Mouse (Mus musculus) right cerebral cortex, postnatal 36 days (tissue): ENCODE results near the gene Muc5b.
"Not testable (repeated sequence)": the region's sequence is repeated elsewhere in the genome, so short reads cannot be mapped to it uniquely, and the experiment has no call there.

ENCODE experiments used
- DNase-seq, 2 experiments: peaks; one replicate each; pipeline ENCODE4 v3.0.0; 2022; ENCODE audit warnings: low spot score in 2 of 2, mixed read lengths in 1 of 2

Muc5b gene

DNA sequence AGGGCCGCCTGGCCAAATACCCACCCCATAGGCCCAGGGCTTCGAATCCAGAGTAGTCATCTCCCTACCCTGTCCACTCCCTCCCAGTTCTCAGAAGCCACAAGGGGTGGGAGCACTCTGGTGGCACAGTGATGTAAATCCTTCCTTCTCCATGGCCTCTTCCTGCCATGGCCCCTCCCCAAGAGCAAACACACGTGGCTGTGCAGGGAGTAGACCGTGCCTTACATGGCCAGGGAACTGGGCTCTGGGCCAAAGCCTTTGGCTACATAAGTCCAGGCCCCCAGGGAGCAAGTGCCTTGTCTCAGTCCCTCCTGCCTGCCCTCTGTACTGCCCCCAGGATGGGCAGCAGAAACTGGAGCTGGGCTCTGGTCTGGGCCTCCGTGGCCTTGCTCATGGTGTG is at the start of gene Muc5b:
Muc5b (plus strand) TSS at position 292 of the 400 bp plus-strand sequence.
- DNase-seq, result no peak

DNA sequence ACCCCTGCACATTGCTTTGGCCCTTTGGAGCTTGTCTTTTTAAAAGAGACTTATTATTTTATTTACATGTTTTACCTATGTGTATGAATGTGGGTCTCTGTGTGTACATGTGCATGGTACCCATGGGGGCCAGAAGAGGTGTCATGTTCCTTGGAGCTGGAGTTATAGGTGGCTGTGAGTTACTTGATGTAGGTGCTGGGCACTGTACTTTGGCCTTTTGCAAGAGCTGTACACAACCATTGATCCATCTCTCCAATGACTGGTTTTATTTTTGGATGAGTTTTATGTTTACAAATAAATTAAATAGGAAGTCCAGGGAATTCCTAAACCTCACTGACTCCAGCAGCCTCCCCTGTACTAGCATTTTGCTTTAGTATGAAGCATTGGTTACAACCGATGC is 44.6 kb upstream of the Muc5b start:
- no peak for DNase-seq

DNA sequence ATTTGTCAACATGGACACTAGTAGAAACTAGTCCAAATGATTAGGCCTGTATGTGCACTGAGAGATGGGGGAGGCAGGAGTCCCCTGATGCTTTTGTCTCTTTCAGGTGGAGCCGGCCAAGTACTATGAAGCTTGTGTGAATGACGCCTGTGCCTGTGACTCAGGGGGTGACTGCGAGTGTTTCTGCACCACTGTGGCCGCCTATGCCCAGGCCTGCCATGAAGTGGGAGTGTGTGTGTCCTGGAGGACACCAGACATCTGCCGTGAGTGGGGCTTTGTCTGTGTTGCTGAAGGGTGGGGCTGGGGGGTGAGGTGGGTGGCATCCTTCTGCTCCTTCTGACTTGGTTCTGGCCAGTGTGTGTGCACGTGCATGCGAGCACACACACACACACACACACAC is 35.7 kb upstream of the Muc5b start:
- peak in 1 of 2 experiments; percentile 9 for DNase-seq

DNA sequence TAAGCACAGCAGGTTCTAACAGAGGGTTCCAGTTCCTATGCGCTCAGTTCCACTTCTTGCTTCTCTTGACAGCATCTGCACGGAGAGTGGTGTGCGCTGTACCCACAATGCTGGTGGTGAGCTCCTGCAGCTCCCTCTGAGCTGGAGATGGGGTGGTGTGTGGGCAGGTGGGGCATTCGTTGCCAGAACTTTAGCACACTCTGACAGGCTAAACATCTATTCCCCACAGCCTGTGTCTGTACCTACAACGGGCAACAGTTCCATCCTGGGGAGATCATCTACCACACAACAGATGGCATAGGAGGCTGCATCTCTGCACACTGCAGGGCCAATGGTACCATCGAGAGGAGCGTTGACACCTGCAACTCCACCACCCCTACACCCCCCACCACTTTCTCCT is 33.5 kb upstream of the Muc5b start:
- peak; percentile 75 to 86 for DNase-seq

DNA sequence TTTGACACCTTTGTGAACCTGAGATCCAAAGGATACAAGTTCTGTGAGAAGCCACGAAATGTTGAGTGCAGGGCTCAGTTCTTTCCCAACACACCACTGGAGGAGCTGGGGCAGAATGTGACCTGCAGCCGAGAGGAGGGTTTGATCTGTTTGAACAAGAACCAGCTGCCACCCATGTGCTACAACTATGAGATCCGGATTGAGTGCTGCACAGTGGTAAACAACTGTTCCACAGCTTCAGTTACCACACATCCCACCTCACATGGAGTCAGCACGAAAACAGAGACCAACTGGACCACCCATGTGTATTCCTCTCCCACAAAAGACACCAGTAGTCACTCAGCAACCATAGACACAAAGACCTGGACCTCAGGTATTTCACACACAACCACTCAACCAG is 31.0 kb upstream of the Muc5b start:
- not testable (repeated sequence) for DNase-seq

DNA sequence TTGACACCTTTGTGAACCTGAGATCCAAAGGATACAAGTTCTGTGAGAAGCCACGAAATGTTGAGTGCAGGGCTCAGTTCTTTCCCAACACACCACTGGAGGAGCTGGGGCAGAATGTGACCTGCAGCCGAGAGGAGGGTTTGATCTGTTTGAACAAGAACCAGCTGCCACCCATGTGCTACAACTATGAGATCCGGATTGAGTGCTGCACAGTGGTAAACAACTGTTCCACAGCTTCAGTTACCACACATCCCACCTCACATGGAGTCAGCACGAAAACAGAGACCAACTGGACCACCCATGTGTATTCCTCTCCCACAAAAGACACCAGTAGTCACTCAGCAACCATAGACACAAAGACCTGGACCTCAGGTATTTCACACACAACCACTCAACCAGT is 28.9 kb upstream of the Muc5b start:
- DNase-seq, result not testable (repeated sequence)

DNA sequence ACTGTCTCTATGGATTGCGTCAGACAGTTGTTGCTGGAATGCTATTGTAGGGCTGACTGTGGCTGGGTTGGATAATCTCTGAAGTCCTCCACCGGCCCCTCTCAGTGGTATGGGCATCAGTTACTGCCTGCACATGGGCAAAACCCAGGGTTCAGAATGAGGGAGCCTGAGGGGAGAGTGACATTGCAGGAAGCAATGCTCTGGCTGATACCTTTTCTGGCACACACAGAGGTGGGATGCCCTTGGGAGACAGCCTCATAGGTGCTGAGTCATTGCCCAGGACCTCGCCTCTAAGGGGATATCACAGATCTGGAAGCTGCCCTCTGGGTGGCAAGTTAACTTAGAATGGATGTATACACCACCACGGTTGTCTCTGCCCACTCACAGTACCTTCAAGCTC is 25.5 kb upstream of the Muc5b start:
- no peak for DNase-seq

DNA sequence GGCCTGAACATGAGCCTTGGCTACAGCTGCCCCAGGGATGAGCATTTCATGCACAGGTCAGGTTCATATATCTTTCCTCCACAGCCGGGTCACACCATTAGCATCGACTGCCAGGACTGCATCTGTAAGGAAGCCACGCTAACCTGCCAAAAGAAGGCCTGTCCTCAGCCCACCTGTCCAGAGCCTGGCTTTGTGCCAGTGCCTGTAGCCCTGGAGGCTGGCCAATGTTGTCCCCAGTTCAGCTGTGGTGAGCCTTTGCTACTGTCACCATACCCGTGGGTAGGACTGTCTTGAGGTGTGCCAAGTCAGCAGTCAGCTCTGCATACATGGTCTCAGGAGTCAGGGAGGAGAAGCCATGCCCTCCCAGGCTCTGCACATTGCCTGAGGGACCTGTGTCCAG is 23.5 kb upstream of the Muc5b start:
- no peak for DNase-seq

DNA sequence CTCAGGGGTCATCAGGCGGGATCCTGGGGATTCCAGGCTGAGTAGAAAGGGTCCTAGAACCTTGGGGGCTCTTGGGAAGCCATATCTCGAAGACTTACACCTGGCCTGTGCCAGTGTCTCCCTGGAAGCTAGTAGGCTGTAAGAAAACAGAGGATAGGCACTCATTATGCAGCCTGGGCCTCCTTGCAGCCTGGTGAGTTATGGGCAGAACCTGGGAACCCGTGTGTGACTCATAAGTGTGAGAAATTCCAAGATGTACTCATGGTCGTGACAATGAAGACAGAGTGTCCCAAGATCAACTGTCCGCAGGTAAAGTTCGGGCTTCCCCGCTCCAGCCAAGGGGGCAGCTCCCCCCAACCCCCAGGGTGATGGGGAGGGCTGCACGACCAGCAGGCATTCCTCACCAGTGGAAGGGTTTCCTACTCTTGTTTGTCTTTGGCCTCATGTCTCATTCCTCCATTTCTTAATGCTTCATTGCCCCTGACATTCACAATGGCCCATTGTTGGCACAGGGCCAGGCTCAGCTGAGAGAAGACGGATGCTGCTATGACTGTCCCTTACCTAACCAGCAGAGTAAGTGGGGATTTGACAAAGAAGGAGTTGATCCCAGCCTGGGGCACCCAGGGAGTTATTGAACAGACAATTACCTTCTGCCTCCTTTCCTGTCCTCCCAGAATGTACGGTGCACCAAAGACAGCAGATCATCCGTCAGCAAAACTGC is 21.4 kb upstream of the Muc5b start:
- no peak for DNase-seq

DNA sequence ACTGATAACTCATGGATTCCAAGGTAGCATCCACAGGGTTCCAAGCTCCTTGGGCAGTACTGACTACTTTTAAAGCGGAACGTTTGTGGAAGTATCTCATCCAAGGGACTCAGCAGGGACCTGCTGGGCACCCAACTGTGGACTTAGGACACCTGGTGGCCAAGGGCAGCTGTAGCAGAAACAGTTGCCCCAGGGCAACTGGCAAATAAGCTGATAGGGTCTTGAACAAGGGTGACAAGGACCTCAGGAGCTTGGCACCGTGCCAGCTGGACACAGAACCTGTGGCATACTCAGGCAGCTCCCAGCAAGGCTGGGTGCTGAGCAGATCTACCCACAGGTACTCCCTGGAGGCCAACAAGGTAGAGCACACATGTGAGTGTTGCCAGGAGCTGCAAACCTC is 20.6 kb upstream of the Muc5b start:
- no peak for DNase-seq

DNA sequence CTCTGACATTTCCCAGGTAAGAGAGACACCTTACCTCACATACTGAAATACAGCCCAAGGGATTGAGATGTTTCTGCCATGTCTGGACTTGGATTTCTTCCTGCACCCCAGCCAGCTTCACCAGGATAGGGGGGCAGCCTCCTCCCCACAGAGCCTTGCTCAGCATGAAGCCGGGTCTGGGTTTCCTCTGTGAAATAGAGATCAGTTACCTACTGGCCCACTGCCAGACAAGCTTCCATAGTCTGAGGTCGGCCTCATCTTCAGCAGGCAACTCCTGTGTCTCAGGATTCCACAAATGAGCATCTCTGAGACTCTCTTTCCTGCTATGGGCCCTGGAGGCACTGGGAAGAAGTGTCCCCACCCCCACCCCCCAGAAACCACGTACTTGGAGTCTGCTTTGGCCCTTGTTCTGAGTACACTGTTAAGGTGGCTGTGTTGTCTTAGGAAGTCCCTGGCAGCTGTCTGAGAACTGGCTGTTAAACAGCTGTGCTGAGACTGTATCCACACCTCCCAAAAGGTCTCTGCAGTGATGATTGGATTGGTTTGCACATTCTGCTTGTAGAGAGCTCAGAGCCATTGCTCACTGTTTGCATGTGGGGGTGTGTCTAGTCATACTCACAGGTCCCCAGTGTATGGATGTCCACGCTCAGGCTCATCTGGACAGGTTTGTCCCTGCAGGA is 16.1 kb upstream of the Muc5b start:
- DNase-seq, result no peak

DNA sequence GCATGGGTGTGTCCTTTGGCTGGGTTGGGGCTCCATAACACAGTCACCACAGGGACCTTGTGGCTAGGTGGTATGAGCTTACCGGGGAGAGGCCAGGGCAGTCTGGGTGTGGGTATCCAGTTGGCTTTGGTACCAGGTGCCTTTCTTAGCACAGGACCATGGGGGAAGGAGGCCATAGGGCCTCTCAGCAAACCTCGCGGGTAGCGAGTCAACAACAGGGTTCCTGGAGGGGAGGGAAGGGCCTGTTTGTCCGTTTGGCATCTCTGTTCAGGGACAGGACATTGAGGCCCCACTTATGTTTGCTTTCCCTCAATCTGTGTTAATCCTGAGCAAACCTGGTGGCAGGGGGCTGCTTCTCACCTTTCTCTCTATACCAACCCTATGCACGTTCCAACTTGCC is 15.2 kb upstream of the Muc5b start:
- DNase-seq, result no peak

DNA sequence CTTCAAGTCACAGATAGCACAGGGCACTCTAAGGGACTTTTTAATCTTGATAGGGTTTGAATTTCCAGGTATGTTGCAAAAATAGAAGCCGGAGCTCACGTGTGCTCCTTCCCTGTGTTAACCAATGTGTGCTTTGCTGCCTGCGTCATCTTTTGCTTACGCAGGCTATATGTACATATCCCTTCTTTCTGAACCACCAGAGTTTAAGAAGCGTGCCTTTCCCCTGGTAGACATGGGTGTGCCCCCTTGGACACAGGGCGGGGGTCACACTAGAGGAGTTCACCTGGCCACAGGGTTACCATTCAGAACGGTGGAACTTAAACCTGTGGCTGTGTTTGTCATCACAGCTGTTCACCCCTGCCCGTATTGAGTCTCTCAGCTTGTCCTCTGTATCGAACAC is 14.5 kb upstream of the Muc5b start:
- no peak for DNase-seq

DNA sequence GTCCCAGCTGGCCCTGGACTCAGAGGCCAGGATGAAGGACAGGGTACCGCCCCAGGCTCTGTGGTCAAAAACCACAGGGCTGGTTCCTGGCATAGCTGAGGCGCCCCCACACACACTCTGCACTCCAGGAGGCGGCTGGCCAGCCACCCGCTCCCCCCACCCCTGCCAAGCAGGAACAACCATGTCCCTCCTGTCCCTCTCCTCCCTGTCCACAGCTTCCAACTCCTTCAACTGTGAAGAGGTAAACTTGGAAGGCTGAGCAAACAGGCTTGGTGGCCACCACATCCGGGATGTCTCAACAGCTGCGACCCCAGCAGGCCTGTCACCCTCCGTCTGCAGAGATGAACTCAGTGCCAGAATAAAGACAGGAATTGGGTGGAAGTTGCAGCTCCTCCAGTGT is 2.9 kb upstream of the Muc5b start:
- DNase-seq, result no peak

DNA sequence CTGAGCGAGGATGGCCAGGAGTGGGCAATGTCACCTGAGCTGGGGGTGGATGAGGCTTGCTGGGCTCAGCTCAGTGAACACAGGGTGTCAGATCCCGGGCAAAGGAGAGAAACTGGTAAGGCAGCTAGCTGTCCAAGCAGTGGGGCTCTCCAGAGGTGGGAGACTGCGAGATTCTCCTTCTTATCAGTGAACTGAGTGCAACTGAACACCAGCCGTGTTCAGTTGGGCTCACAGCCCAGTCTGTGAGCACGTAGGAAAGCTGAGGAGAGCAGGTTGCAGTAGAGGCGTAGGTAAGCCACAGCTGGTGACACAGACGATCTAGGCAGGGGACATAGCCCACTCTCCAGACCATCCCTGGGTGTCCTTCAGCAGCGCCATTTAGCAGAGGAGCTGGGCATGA is 2.4 kb upstream of the Muc5b start:
- no peak for DNase-seq

DNA sequence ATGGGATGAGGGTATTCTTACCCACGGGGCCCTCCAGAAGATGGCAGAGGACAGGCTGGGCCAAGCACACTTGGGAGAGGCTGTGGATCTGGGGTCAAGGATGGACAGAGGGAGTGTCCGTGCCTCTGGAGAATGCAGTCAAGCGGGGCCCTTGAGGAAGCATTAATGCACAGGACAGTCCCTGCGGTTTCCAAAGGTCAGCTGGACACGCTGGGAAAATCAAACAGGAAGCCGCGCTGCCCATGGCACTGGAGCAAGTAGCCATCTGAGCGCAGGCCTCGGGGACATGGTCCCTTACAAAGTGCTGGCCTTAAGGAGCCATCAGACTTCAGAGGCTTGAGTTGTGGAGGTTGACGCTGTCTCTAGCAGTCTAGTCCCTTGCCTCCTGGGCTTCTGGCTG is 1.5 kb downstream of the Muc5b start:
- DNase-seq, result no peak

DNA sequence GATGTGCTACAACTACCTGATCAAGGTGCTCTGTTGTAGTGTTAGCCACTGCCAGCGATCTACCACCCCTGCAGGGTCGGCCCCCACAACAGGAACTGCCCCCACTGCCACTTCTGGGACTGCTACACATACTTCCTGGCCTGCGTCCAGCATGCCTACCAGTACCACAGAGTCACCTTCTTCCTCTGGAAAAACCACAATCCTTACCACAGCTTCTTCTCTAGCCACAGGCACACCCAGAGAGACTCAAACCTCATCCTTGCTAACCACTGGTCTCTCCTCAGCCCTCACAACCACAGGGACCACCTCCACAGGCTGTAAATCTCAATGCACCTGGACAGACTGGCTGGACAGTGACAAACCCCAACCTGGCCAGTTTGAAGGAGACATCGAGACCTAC is 22.2 kb downstream of the Muc5b start:
- no peak for DNase-seq

DNA sequence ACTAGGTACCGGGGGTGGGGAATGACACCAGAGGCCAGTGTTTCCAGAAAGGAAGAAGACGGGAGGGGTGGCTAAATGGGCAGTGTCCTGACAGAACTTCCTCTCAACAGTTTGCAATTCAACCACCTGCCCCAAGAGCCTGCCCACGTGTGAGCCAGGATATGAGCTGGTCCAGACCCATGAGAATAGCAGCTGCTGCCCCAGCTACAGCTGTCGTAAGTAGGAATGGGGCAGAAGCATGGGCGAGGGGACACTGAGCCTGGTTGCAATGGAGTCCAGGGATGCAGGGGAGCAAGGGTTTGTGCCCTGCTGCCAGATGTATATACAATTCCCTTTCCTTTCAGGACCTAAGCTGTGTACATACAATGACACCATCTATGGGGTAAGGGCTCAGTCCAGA is 30.8 kb downstream of the Muc5b start:
- no peak for DNase-seq

DNA sequence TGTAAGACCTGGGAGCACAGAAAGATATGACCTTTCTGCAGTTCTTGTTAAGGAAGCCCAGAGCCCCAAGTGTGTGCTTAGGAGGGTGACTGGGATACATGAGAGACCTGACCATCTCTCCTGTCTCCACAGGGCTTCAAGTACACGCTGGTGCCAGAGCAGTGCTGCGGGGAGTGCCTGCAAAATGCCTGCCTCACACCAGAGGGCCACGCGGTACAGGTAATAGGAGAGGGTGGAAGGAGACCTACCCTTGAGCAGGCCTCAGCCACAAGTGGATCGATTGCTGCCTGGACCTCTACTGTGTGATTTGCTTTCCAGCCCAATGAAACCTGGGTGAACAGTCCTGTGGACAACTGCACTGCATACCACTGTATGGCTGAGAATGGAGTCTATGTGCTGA is 31.7 kb downstream of the Muc5b start:
- DNase-seq, result no peak

DNA sequence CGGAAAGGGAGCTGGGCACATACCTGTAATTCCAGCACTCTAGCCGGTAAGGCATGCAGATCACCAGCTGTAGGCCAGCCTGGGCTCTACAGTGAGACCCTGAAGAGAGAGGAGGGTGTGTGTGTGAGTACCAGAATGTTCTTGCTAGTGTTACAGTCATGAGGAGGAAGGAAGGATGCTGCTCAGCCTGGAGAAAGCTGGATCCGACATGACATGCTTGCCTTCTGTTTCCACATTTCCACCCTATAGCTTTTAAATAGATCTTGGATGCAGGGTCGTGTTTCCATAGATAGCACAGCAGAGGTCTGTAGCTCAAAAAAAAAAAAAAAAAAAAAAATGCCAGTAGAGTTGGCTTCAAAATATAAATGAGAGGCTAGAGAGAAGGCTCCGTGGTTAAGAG is 36.0 kb downstream of the Muc5b start:
- no peak for DNase-seq

DNA sequence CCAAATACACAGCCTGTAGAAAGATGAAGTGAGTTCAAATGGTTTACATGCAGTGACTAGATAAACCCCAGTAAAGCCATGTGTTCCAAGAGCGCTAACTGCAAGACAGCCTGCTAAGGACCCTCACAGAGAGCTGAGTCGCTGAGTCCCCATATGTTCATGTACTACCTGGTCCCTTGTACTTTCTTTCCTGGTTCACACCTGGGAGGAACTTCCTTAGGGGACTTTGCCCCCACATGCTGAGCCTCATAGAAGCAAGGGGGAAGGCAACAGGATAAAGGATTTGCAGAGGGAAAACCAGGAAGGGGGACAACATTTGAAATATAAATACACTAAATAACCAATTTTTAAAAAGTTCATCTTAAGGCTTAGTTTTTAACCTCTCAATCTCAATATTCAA is 39.9 kb downstream of the Muc5b start:
- no peak for DNase-seq

DNA sequence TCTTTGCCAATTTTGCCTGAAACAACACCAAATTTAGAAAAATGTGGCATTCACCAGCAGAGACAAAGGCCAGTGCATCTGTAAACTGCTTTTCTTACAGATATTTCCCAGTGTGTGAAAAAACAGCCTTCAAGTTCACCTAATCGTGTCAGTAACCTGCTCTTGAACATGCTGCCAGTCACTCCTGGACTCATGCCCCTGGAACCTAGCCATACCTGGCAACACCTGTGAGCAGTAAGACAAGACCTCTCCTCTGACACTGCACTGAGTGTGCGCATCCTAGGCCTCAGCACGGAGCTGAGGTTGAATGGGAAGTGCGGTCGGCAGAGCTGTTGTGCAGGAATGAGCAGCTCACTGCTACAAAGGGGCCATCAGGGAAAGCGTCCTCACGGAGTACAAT is 53.3 kb downstream of the Muc5b start:
- DNase-seq, result no peak

DNA sequence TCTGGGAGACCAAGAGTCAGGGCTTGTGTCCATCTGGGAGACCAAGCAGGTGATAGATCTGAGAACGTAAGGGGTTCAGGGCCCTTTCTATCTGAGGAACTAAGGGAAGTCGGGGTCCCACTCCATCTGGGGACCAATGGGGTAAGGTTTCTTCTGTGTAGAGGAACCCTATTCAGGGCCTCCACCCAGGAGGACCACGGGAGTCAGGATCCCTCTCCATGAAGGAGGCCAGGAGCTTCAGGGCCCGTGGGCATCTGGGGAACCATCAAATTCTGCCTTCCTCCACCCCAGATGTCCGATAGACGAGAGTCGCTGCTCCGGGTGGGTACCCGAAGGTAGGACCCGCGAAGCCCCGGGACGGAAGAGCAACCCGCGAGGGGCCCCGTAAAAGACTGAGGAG is 63.0 kb downstream of the Muc5b start:
- DNase-seq, result peak in 1 of 2 experiments; percentile 9

DNA sequence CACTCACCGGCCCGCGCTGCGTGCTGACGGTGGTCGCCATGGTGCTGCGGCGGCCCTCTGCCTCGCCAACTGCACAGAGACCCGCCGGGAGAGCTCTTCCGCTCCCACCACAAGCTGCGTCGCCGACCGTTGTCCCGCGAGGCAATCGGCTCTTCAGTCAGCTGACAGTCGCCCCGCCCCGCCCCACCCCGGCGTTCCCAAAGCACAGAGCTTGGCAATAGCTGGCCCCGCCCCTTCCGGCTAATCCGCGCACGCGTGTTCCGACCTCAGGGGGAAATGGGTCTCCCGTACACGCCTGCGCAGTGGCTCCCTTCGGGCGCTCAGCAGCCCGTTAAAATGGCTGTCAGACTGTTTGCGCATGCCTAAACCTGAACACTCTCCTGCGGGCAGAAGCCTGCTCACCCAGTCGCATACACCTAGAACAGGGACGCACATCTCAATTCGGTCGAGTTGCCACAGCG is 63.4 kb downstream of the Muc5b start:
- peak; percentile 97 to 98 for DNase-seq
